Mouse (Mus musculus) liver, embryonic 13.5 days (tissue): ENCODE data around the gene 2010005H15Rik. TPM values are rescaled to one million over a fixed set of nuclear protein-coding genes. Genes with fewer than 3 reads are reported as not detected.
"Not testable (repeated sequence)": the region's sequence is repeated elsewhere in the genome, so short reads cannot be mapped to it uniquely, and the experiment has no call there.

Experiments
- ATAC-seq: fragments of 200-750 bp; cut with Nextera tagmentation; 2 replicates; pipeline ENCODE4 v1.8.0; 2017; ENCODE audit warnings: low read depth, mild to moderate bottlenecking, moderate number of reproducible peaks, moderate library complexity
- DNase-seq: peaks from one replicate; pipeline ENCODE4 v3.0.0; 2022
- H3K27ac ChIP-seq: fragments of 300-500 bp; sonication (generic); 2 replicates; pipeline ENCODE4 v1.5.1; 2015; ENCODE audit warnings: moderate library complexity, mild to moderate bottlenecking, inconsistent platforms
- H3K27me3 ChIP-seq: fragments of 300-500 bp; sonication (generic); 2 replicates; pipeline ENCODE4 v1.6.1; 2015; ENCODE audit warnings: mild to moderate bottlenecking, inconsistent platforms
- H3K36me3 ChIP-seq: fragments of 300-500 bp; sonication (generic); 2 replicates; pipeline ENCODE4 v1.6.1; 2015; ENCODE audit warnings: mild to moderate bottlenecking, inconsistent platforms
- H3K4me1 ChIP-seq: fragments of 300-500 bp; sonication (generic); replicated peaks from 2 replicates; pipeline ENCODE4 v1.6.1; 2015; ENCODE audit warnings: inconsistent platforms
- H3K4me2 ChIP-seq: fragments of 300-500 bp; sonication (generic); 2 replicates; pipeline ENCODE4 v1.6.1; 2015; ENCODE audit warnings: inconsistent platforms, mild to moderate bottlenecking, moderate library complexity
- H3K4me3 ChIP-seq: fragments of 300-500 bp; sonication (generic); replicated peaks from 2 replicates; pipeline ENCODE4 v1.5.1; 2015; ENCODE audit warnings: mild to moderate bottlenecking, inconsistent platforms
- H3K9ac ChIP-seq: fragments of 300-500 bp; sonication (generic); 2 replicates; pipeline ENCODE4 v1.6.1; 2015; ENCODE audit warnings: mild to moderate bottlenecking, inconsistent platforms
- H3K9me3 ChIP-seq: fragments of 300-500 bp; sonication (generic); replicated peaks from 2 replicates; pipeline ENCODE4 v1.6.1; 2016; ENCODE audit warnings: inconsistent platforms
- WGBS: fragments of 180-500 bp; shearing (Covaris S2); methylation state at CpG from one replicate; pipeline ENCODE4 v1.1.7; 2015; ENCODE audit not compliant: insufficient replicate concordance; 5-methylcytosine and 5-hydroxymethylcytosine counted together
- polyA plus RNA-seq: library from polyadenylated mRNA; unstranded; fragments of >200 nt; fragmentation: Nextera tagmentation; extraction: Ambion mirVana; gene quantifications from 2 replicates; pipeline ENCODE4 v1.2.1, GENCODE M21; 2015

Gene 2010005H15Rik
- polyA plus RNA-seq: 2.7 and 3.1 TPM in 2 replicates

- H3K4me3 ChIP-seq, DNase-seq, H3K4me2 ChIP-seq, H3K9me3 ChIP-seq, H3K27me3 ChIP-seq, ATAC-seq, H3K36me3 ChIP-seq, H3K4me1 ChIP-seq, H3K27ac ChIP-seq, H3K9ac ChIP-seq: not testable (repeated sequence)
- 75% methylated on average over 7 of the region's 7 CpGs for WGBS
These were observed at the start of gene 2010005H15Rik for GRCm38 (mm10) chr16:36221168-36221567. Gene 2010005H15Rik, plus strand, starts transcription at chr16:36221468.

DNA sequence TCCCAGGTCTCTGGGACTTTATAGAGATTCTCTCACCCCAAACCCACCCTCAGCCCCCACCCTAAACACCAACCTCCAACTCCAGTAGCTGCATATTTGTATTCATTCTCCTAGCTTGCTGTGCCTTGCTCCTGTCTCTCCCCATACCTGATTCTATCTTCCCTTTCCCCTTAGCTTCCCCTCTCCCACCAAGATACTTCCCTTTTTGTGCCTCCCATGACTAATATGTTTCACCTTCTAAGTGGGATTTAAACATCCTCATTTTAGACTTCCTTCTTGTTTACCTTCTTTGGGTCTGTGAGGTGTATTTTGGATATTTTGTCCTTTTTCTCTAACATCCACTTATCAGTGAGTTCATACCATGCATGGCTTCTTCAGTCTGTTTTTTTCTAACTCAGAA, 45.2 kb upstream of the 2010005H15Rik start:
- no peak overlapping the region for H3K27ac ChIP-seq
- DNase-seq (no peak), ATAC-seq (no peak)
- no peaks in the 10 kb centered on the region for H3K9me3 ChIP-seq
- H3K9ac ChIP-seq: no peak overlapping the region
- H3K4me3 ChIP-seq: no peak overlapping the region
- H3K27me3 ChIP-seq: no peaks in the 10 kb centered on the region
- H3K36me3 ChIP-seq: no peaks in the 10 kb centered on the region
- no peaks in the 10 kb centered on the region for H3K4me1 ChIP-seq
- no peak overlapping the region for H3K4me2 ChIP-seq

DNA sequence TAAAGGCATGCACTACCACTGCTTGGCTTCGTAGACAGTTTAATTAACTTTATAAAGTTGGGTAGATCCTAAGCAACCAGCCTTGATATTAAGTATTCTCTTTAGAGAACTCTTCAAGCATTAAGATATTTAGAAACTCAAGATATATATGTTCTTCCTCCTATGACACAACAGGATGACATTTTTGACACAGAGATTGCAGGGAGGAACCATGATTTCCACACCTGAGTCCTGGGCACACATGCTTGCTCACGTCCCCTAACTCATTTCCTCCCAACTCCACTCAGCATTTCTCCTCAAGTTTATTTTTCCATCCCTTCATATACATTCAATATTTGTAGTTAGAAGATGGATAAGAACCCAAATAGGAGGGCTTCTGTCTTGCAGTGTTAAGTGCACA, 41.4 kb upstream of the 2010005H15Rik start:
- Histone ChIP-seq H3K9ac (no peak overlapping the region), H3K4me2 (no peak overlapping the region), H3K9me3 (no peaks in the 10 kb centered on the region), H3K4me1 (no peaks in the 10 kb centered on the region), H3K27ac (no peak overlapping the region), H3K36me3 (no peaks in the 10 kb centered on the region), H3K27me3 (no peaks in the 10 kb centered on the region), H3K4me3 (no peak overlapping the region)
- DNase-seq (no peak), ATAC-seq (no peak)
- WGBS: 55% methylated on average over 2 of the region's 2 CpGs

GRCm38 (mm10) chr16:36183912-36184311, 37.4 kb upstream of the 2010005H15Rik start, which contains the start of gene Gm5483:
Gene Gm5483, plus strand, starts transcription at chr16:36184212.
- H3K9me3 ChIP-seq, ATAC-seq, H3K4me2 ChIP-seq, H3K9ac ChIP-seq, H3K36me3 ChIP-seq, H3K4me1 ChIP-seq, H3K27ac ChIP-seq, DNase-seq, H3K27me3 ChIP-seq, H3K4me3 ChIP-seq: not testable (repeated sequence)
- WGBS: 52% methylated on average over 4 of the region's 4 CpGs

GRCm38 (mm10) chr16:36199226-36199625, 22.0 kb upstream of the 2010005H15Rik start:
- H3K4me1 ChIP-seq: no peaks in the 10 kb centered on the region
- no peak overlapping the region for H3K9ac ChIP-seq
- no peaks in the 10 kb centered on the region for H3K27me3 ChIP-seq
- H3K9me3 ChIP-seq: no peaks in the 10 kb centered on the region
- DNase-seq (no peak), ATAC-seq (no peak)
- H3K27ac ChIP-seq: no peak overlapping the region
- no peak overlapping the region for H3K4me2 ChIP-seq
- H3K4me3 ChIP-seq: no peak overlapping the region
- 61% methylated on average over 19 of the region's 19 CpGs for WGBS
- no peaks in the 10 kb centered on the region for H3K36me3 ChIP-seq

- Histone ChIP-seq H3K4me1 (no peaks in the 10 kb centered on the region), H3K36me3 (no peaks in the 10 kb centered on the region), H3K4me3 (no peak overlapping the region), H3K4me2 (no peak overlapping the region), H3K27ac (no peak overlapping the region), H3K9me3 (no peaks in the 10 kb centered on the region), H3K9ac (no peak overlapping the region), H3K27me3 (no peaks in the 10 kb centered on the region)
- ATAC-seq: no peak
- no peak for DNase-seq
- 52% methylated on average over 5 of the region's 5 CpGs for WGBS
These were observed 17.4 kb upstream of the 2010005H15Rik start for GRCm38 (mm10) chr16:36203846-36204245.

GRCm38 (mm10) chr16:36205684-36206083, 15.6 kb upstream of the 2010005H15Rik start:
- DNase-seq, H3K4me3 ChIP-seq, H3K9ac ChIP-seq, H3K27ac ChIP-seq, H3K4me1 ChIP-seq, H3K27me3 ChIP-seq, H3K9me3 ChIP-seq, H3K36me3 ChIP-seq, H3K4me2 ChIP-seq, ATAC-seq: not testable (repeated sequence)
- WGBS: 45% methylated on average over 2 of the region's 2 CpGs

DNA sequence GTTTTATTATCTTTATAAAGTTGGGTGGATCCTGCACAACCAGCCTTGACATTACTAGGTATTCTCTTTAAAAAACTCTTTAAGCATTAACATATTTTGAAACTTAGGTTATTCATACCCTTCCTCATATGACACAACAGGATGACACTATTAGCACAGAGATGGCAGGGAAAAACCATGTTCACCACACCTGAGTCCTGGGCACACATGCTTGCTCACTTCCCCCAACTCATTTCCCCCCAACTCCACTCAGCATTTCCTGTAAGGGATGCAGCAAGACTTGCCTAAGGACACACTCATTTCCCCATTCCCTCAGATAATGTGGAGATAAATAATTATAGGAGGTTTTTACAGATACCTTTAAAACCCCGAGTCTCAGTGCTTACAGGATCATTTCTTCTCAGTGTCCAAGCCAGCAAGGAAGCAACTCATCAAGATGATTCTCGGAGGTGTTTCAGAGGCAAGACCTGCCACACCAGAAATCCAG, 11.3 kb upstream of the 2010005H15Rik start, which contains the start of gene Gm5416:
Gm5416 (plus strand) TSS at position 437 of the 487 bp plus-strand sequence.
- no peak within 1 kb of the TSS for H3K4me3 ChIP-seq
- H3K4me2 ChIP-seq: no peak within 1 kb of the TSS
- no peaks in the 10 kb centered on the region for H3K4me1 ChIP-seq
- WGBS: 39% methylated on average over 2 of the region's 2 CpGs
- no peaks in the 10 kb centered on the region for H3K36me3 ChIP-seq
- H3K27ac ChIP-seq: no peak within 1 kb of the TSS
- no peak within 1 kb of the TSS for H3K9ac ChIP-seq
- H3K27me3 ChIP-seq: no peaks in the 10 kb centered on the region
- no peak for ATAC-seq
- DNase-seq: no peak
- H3K9me3 ChIP-seq: no peaks in the 10 kb centered on the region

DNA sequence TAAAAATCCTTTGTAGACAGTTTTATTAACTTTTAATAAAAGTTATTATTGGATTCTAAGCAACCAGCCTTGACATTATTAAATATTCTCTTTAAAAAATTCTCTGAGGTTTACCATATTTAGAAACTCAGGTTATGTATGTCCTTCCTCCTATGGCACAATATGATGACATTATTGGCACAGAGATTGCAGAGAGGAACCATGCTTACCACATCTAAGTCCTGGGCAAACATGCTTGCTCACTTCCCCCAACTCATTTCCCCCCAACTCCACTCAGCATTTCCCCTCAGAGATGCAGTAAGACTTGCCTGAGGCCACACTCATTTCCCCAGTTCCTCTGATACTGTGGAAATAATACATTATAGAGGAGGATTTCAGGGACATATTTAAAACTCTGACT, 39.3 kb downstream of the 2010005H15Rik start:
- not testable (repeated sequence) for H3K9ac ChIP-seq, DNase-seq, H3K27ac ChIP-seq, ATAC-seq, H3K27me3 ChIP-seq, H3K9me3 ChIP-seq, H3K4me3 ChIP-seq, H3K4me1 ChIP-seq, H3K4me2 ChIP-seq, H3K36me3 ChIP-seq

DNA sequence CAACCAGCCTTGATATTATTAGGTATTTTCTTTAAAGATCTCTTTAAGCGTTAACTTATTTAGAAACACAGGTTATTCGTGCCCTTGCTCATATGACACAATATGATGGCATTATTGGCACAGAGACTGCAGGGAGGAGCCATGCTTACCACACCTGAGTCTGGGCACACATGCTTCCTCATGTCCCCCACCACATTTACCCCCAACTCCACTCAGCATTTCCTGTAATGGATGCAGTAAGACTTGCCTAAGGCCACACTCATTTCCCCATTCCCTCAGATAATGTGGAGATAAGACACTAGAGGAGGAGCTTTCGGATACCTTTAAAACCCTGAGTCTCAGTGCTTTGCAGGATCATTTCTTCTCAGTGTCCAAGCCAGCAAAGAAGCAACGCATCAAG, 55.5 kb downstream of the 2010005H15Rik start, which contains the start of gene Stfa1:
Stfa1 (plus strand) TSS at position 156 of the 400 bp plus-strand sequence.
- H3K4me2 ChIP-seq, H3K27me3 ChIP-seq, H3K36me3 ChIP-seq, H3K9ac ChIP-seq, H3K4me1 ChIP-seq, H3K9me3 ChIP-seq, ATAC-seq, H3K27ac ChIP-seq, H3K4me3 ChIP-seq, DNase-seq: not testable (repeated sequence)
- 59% methylated on average over 4 of the region's 4 CpGs for WGBS

- Histone ChIP-seq H3K27me3 (no peaks in the 10 kb centered on the region), H3K4me1 (no peaks in the 10 kb centered on the region), H3K9ac (no peak overlapping the region), H3K4me2 (no peak overlapping the region), H3K9me3 (no peaks in the 10 kb centered on the region), H3K27ac (no peak overlapping the region), H3K4me3 (no peak overlapping the region), H3K36me3 (no peaks in the 10 kb centered on the region)
- DNase-seq (no peak), ATAC-seq (no peak)
- WGBS: 43% methylated on average over 4 of the region's 4 CpGs
These were observed 67.9 kb downstream of the 2010005H15Rik start for GRCm38 (mm10) chr16:36289140-36289539.
